11 mouse cellular contexts compared by ENCODE assay signal in genomic region chr4:123819093-123819610, GRCm38 (mm10). TPM values are rescaled to one million over a fixed set of nuclear protein-coding genes. Genes with fewer than 3 reads are reported as not detected.
DNase-seq lines count a peak whose midpoint lies in the region; ATAC-seq and TF ChIP-seq lines count a peak whose summit lies in the region.
"Had no signal": no experiment of that assay in that cellular context is flagged by ENCODE, and none has a peak within 500 bp of the region (broad histone marks: within the 10 kb centered on the region; RNA-seq: fewer than 3 reads in every experiment).

No protein-coding gene starts in this region.

- no peaks in the 10 kb centered on the region for H3K36me3 ChIP-seq in heart, postnatal 0 days (replicated peaks; ENCODE audit: control insufficient read depth, insufficient read depth, low read length)
- H3K36me3 ChIP-seq in heart, embryonic 11.5 days (ENCODE audit: control insufficient read depth, insufficient read depth, low read length) = no peaks in the 10 kb centered on the region
- H3K36me3 ChIP-seq: embryonic facial prominence, embryonic 12.5 days; hindbrain, embryonic 15.5 days; lung, embryonic 15.5 days had no signal

- no peak overlapping the region for H3K4me3 ChIP-seq in heart, postnatal 0 days (ENCODE audit: low read depth, low read length)
- H3K4me3 ChIP-seq in heart, embryonic 11.5 days (ENCODE audit: low read depth, low read length) = no peak overlapping the region
- H3K4me3 ChIP-seq in lung, adult 2 months (replicated peaks; ENCODE audit: extremely low read depth, low read depth, low read length) = no peak overlapping the region
- H3K4me3 ChIP-seq: embryonic facial prominence, embryonic 12.5 days; hindbrain, embryonic 15.5 days; lung, embryonic 15.5 days had no signal

- H3K4me1 ChIP-seq in heart, postnatal 0 days (ENCODE audit: control insufficient read depth, insufficient read depth) = no peaks in the 10 kb centered on the region
- no peaks in the 10 kb centered on the region for H3K4me1 ChIP-seq in heart, embryonic 11.5 days (ENCODE audit: control insufficient read depth, insufficient read depth, low read length)
- no peaks in the 10 kb centered on the region for H3K4me1 ChIP-seq in lung, adult 2 months (ENCODE audit: control insufficient read depth, insufficient read depth, low read length)
- H3K4me1 ChIP-seq: hindbrain, embryonic 15.5 days; lung, embryonic 15.5 days had no signal

- no peak for TF ChIP-seq POLR2A in lung, adult 2 months (IDR thresholded peaks at IDR 0.05; ENCODE audit: borderline replicate concordance, extremely low read depth, low read depth, low read length)

- peak; percentile 72 for TF ChIP-seq CTCF in heart, postnatal 0 days (IDR thresholded peaks at IDR 0.05; ENCODE audit: low read depth)
- TF ChIP-seq CTCF in lung, adult 2 months (IDR thresholded peaks at IDR 0.05; ENCODE audit: insufficient read depth, low read length) = peak; percentile 52; the same call in 1 of the 2 replicates

- H3K9ac ChIP-seq in heart, postnatal 0 days (replicated peaks; ENCODE audit: low read depth, low read length) = no peak overlapping the region
- H3K9ac ChIP-seq in heart, embryonic 11.5 days (ENCODE audit: low read depth, low read length) = no peak overlapping the region
- H3K9ac ChIP-seq: embryonic facial prominence, embryonic 12.5 days; hindbrain, embryonic 15.5 days; lung, embryonic 15.5 days had no signal

- no peaks in the 10 kb centered on the region for H3K9me3 ChIP-seq in heart, postnatal 0 days (replicated peaks; ENCODE audit: control insufficient read depth, low read length)
- H3K9me3 ChIP-seq in heart, embryonic 11.5 days (replicated peaks; ENCODE audit: control insufficient read depth, low read length) = no peaks in the 10 kb centered on the region
- H3K9me3 ChIP-seq: embryonic facial prominence, embryonic 12.5 days; hindbrain, embryonic 15.5 days; lung, embryonic 15.5 days had no signal

- DNase-seq in heart, postnatal 0 days (ENCODE audit: low spot score) = peak; percentile 69
- peak; percentile 21 for DNase-seq in ovary, postnatal 14 days (ENCODE audit: low spot score)
- DNase-seq in ovary, postnatal 10 days (ENCODE audit: low spot score) = no peak
- no peak for DNase-seq in lung, adult 2 months
- no peak for DNase-seq in spleen, postnatal 14 days (ENCODE audit: low spot score in 2 of 2)
- no peak for DNase-seq in urinary bladder, adult 2 months (ENCODE audit: low spot score)

- H3K27me3 ChIP-seq in heart, postnatal 0 days (ENCODE audit: control insufficient read depth, insufficient read depth, low read length) = no peaks in the 10 kb centered on the region
- H3K27me3 ChIP-seq in heart, embryonic 11.5 days (ENCODE audit: control insufficient read depth, insufficient read depth, low read length) = no peaks in the 10 kb centered on the region
- H3K27me3 ChIP-seq: embryonic facial prominence, embryonic 12.5 days; hindbrain, embryonic 15.5 days; lung, embryonic 15.5 days had no signal

- peak; percentile 73 for ATAC-seq in heart, postnatal 0 days (ENCODE audit: insufficient read depth, low read depth)
- ATAC-seq in heart, embryonic 11.5 days (replicated peaks; ENCODE audit: insufficient number of reproducible peaks, low FRiP score, low TSS enrichment) = no peak
- no peak for ATAC-seq in cerebellum, adult (ENCODE audit: insufficient number of reproducible peaks, low FRiP score, low TSS enrichment)

- no peak overlapping the region for H3K27ac ChIP-seq in heart, postnatal 0 days (ENCODE audit: low read depth)
- H3K27ac ChIP-seq in heart, embryonic 11.5 days (ENCODE audit: low read depth, low read length) = no peak overlapping the region
- H3K27ac ChIP-seq: embryonic facial prominence, embryonic 12.5 days; hindbrain, embryonic 15.5 days; lung, embryonic 15.5 days had no signal

- no peak for TF ChIP-seq EP300 in heart, postnatal 0 days (IDR thresholded peaks at IDR 0.05; ENCODE audit: low read depth)

- H3K4me2 ChIP-seq in heart, postnatal 0 days (ENCODE audit: low read depth, low read length) = no peak overlapping the region
- H3K4me2 ChIP-seq in heart, embryonic 11.5 days = no peak overlapping the region
- H3K4me2 ChIP-seq: embryonic facial prominence, embryonic 12.5 days; hindbrain, embryonic 15.5 days; lung, embryonic 15.5 days had no signal

- 46% methylated on average over 4 of the region's 4 CpGs for WGBS in heart, postnatal 0 days
- WGBS in heart, embryonic 11.5 days (ENCODE audit: insufficient replicate concordance) = 50% methylated on average over 4 of the region's 4 CpGs
- WGBS in lung, adult 2 months = 61% methylated on average over 4 of the region's 4 CpGs

RNA-seq across cellular contexts. Expression of gene Rhbdl2, which starts 31.5 kb away (rescaled TPM):
- 0.95 TPM in 1 of 2 replicates, not detected in the other for total RNA-seq in heart, postnatal 0 days (2014; rRNA removed; ENCODE audit: low replicate concordance)
- polyA plus RNA-seq in heart, postnatal 0 days (2015; fragmentation: Nextera tagmentation; extraction: Ambion mirVana) = 0.81 and 1.1 TPM in 2 replicates
- polyA plus RNA-seq in heart, embryonic 11.5 days (2014; fragmentation: Nextera tagmentation; extraction: Ambion mirVana) = 1.9 and 2.1 TPM in 2 replicates
- 0.29 and 0.66 TPM in 2 replicates for polyA plus RNA-seq in lung, adult 2 months (2012; rRNA removed)
- 29.8 and 38.1 TPM in 2 replicates for polyA plus RNA-seq in urinary bladder, adult 2 months (2012; rRNA removed)

RNA-seq across cellular contexts. Expression of gene 4933427I04Rik, which starts 40.3 kb away (rescaled TPM):
- total RNA-seq in heart, postnatal 0 days (2014; rRNA removed; ENCODE audit: low replicate concordance) = not detected in 2 replicates
- not detected in 2 replicates for polyA plus RNA-seq in heart, postnatal 0 days (2015; fragmentation: Nextera tagmentation; extraction: Ambion mirVana)
- not detected in 2 replicates for polyA plus RNA-seq in heart, embryonic 11.5 days (2014; fragmentation: Nextera tagmentation; extraction: Ambion mirVana)
- polyA plus RNA-seq in lung, adult 2 months (2012; rRNA removed) = not detected in 2 replicates
- 0.12 and 0.14 TPM in 2 replicates for polyA plus RNA-seq in urinary bladder, adult 2 months (2012; rRNA removed)
- polyA plus RNA-seq: lung, embryonic 15.5 days had no signal

Comparison
In these comparisons a context has a peak if more than half of its experiments do, and no peak if none do; other contexts are left out.
1. DNase-seq: peak in heart, postnatal 0 days (single experiment) and ovary, postnatal 14 days (single experiment); none in ovary, postnatal 10 days (single experiment), lung, adult 2 months (single experiment), spleen, postnatal 14 days (0 of 2) and urinary bladder, adult 2 months (single experiment).